In genomic region chr3:28814361-28814760, GRCm38 (mm10) we compare ENCODE assay signal across 9 mouse cellular contexts. TPM values are rescaled to one million over a fixed set of nuclear protein-coding genes. Genes with fewer than 3 reads are reported as not detected.
A peak's percentile ranks its signal among the peaks of the same experiment; 100 is the strongest.
DNase-seq lines count a peak whose midpoint lies in the region; ATAC-seq lines count a peak whose summit lies in the region.
"Had no signal": no experiment of that assay in that cellular context is flagged by ENCODE, and none has a peak within 500 bp of the region (broad histone marks: within the 10 kb centered on the region; RNA-seq: fewer than 3 reads in every experiment).

No protein-coding gene starts in this region.

- H3K4me3 ChIP-seq in embryonic facial prominence, embryonic 13.5 days = no peak overlapping the region
- H3K4me3 ChIP-seq: liver, embryonic 15.5 days had no signal

- no peaks in the 10 kb centered on the region for H3K9me3 ChIP-seq in embryonic facial prominence, embryonic 13.5 days
- H3K9me3 ChIP-seq: liver, embryonic 15.5 days had no signal

- no peaks in the 10 kb centered on the region for H3K4me1 ChIP-seq in embryonic facial prominence, embryonic 13.5 days

- no peak overlapping the region for H3K27ac ChIP-seq in embryonic facial prominence, embryonic 13.5 days
- H3K27ac ChIP-seq: liver, embryonic 15.5 days had no signal

- H3K36me3 ChIP-seq in embryonic facial prominence, embryonic 13.5 days = 0 out of 2 replicates have a peak, but pooled peaks cover under 1% of the 10 kb centered on the region

- peak overlapping the region; percentile 35; the same call in 1 of the 2 replicates for H3K4me2 ChIP-seq in embryonic facial prominence, embryonic 13.5 days
- H3K4me2 ChIP-seq: liver, embryonic 15.5 days had no signal

- no peaks in the 10 kb centered on the region for H3K27me3 ChIP-seq in embryonic facial prominence, embryonic 13.5 days
- H3K27me3 ChIP-seq: liver, embryonic 15.5 days had no signal

- WGBS in embryonic facial prominence, embryonic 13.5 days = 5% methylated on average over 4 of the region's 4 CpGs

- peak; percentile 26 for DNase-seq in gastrocnemius, adult 18-20 months (ENCODE audit: low spot score)
- no peak for DNase-seq in gastrocnemius, postnatal 25 days
- DNase-seq in ovary, postnatal 14 days (ENCODE audit: low spot score) = peak; percentile 14
- no peak for DNase-seq in ovary, postnatal 10 days (ENCODE audit: low spot score)
- peak; percentile 43 for DNase-seq in lung, postnatal 25 days (ENCODE audit: low spot score)
- no peak for DNase-seq in ovary, adult 18-20 months (ENCODE audit: low spot score)
- DNase-seq in urinary bladder, adult 2 months (ENCODE audit: low spot score) = no peak

- no peak overlapping the region for H3K9ac ChIP-seq in embryonic facial prominence, embryonic 13.5 days
- H3K9ac ChIP-seq: liver, embryonic 15.5 days had no signal

- no peak for ATAC-seq in embryonic facial prominence, embryonic 13.5 days (ENCODE audit: insufficient number of reproducible peaks, insufficient read depth, low FRiP score, low TSS enrichment, low read depth)

RNA-seq across cellular contexts. Expression of gene Rpl22l1, which starts 9.1 kb away (rescaled TPM):
- total RNA-seq in gastrocnemius, adult 18-20 months (2021) = 100 to 1,000 TPM; 101 to 115 TPM
- total RNA-seq in gastrocnemius, postnatal 25 days (2021) = 100 to 1,000 TPM; 135 to 157 TPM
- polyA plus RNA-seq in embryonic facial prominence, embryonic 13.5 days (2015; fragmentation: Nextera tagmentation; extraction: Ambion mirVana) = 472 and 510 TPM in 2 replicates
- polyA plus RNA-seq in urinary bladder, adult 2 months (2012; rRNA removed) = 222 and 228 TPM in 2 replicates

RNA-seq across cellular contexts. Expression of gene Eif5a2, which starts 33.3 kb away (rescaled TPM):
- total RNA-seq in gastrocnemius, adult 18-20 months (2021) = under 1 TPM; 0.46 to 0.52 TPM
- total RNA-seq in gastrocnemius, postnatal 25 days (2021) = under 1 TPM; 0.79 to 0.83 TPM
- polyA plus RNA-seq in embryonic facial prominence, embryonic 13.5 days (2015; fragmentation: Nextera tagmentation; extraction: Ambion mirVana) = 8.4 and 9.8 TPM in 2 replicates
- polyA plus RNA-seq in urinary bladder, adult 2 months (2012; rRNA removed) = 4.7 and 5.0 TPM in 2 replicates

Comparison
In these comparisons a context has a peak if more than half of its experiments do, and no peak if none do; other contexts are left out.
1. DNase-seq: peak in gastrocnemius, adult 18-20 months (single experiment), ovary, postnatal 14 days (single experiment) and lung, postnatal 25 days (single experiment); none in gastrocnemius, postnatal 25 days (single experiment), ovary, postnatal 10 days (single experiment), ovary, adult 18-20 months (single experiment) and urinary bladder, adult 2 months (single experiment).